Mouse (Mus musculus) gastrocnemius, adult 8-10 months (tissue): Measurements from ENCODE around the gene Tcl1b3. TPM values are rescaled to one million over a fixed set of nuclear protein-coding genes. Genes with fewer than 3 reads are reported as not detected.
A peak's percentile ranks its signal among the peaks of the same experiment; 100 is the strongest.
"Not testable (repeated sequence)": the region's sequence is repeated elsewhere in the genome, so short reads cannot be mapped to it uniquely, and the experiment has no call there.

Experiments used
- DNase-seq, 2 experiments: peaks; one replicate each; pipeline ENCODE4 v3.0.0; 2022; ENCODE audit warnings: low spot score in 2 of 2
- total RNA-seq, 4 experiments: library from RNA; stranded (reverse); gene quantifications; 2 replicates each; pipeline ENCODE4 v1.2.4; 2022

Gene Tcl1b3
- not detected for total RNA-seq

DNA sequence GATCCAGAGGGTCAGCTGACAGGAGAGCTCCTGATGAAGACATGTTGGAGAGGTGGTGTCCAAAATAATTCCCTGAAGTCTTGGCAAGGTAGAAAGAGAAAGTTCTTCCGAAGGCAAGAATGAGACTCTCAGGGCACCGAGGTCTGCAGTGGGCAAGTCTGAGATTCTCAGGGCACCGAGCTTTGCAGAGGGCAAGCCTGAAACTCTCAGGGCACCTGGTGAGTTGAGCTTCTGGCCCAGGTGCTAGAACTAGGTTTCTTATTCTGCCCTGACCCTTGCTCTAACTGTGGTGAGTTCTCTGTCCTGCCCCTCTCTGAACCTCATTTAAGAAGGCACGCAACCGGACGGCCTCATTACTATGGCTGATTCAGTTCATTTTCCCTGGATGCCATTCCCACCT, at the start of gene Tcl1b3:
Tcl1b3 (plus strand) TSS at position 301 of the 400 bp plus-strand sequence.
- DNase-seq: not testable (repeated sequence)

DNA sequence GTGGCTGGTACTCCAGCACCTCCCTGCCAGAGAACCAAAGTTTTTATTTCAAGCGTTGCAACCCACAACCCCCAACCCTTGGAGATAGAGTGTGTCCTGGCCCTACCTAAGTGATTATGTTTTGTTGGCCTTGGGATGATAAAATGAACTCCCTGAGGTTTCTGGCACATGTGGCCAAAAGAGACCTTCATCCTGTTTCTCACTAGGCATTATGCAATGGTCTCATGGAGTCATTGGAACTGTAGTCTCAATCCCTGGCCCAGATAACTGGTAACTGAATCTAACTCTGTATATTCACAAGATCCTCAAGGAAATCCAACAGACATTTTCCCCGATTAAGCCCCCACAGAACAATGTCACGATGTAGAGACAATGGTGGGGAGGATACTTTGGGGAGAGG, 47.7 kb upstream of the Tcl1b3 start:
- no peak for DNase-seq

GRCm38 (mm10) chr12:105144928-105145327, 45.9 kb upstream of the Tcl1b3 start:
- DNase-seq: not testable (repeated sequence)

GRCm38 (mm10) chr12:105145714-105146113, 45.1 kb upstream of the Tcl1b3 start, which contains the start of gene Tcl1b2:
Tcl1b2 (plus strand) TSS chr12:105146014.
- no peak for DNase-seq

DNA sequence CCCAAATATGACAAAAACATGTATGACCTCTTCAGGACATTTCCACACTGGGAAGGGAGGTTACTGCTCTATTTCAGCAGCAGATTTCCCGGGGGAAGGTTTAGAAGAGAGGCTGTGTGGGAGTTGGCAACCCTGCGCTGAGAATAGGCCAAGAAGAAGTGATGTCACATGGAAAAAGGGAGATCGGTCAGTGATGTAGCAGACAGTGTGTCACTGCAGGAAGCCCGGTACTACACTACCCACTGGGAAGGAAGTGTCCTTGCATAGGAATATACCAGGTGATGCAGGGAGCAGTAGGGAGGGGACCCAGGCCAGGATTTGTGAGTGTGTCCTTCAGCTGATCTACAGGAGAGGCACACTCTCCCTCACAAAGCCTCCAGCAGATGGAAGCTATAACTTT, 35.6 kb upstream of the Tcl1b3 start:
- peak in 1 of 2 experiments; percentile 6 for DNase-seq

GRCm38 (mm10) chr12:105158842-105159241, 32.0 kb upstream of the Tcl1b3 start:
- no peak for DNase-seq

GRCm38 (mm10) chr12:105159390-105159789, 31.5 kb upstream of the Tcl1b3 start, which contains the start of gene Tcl1b1:
Tcl1b1 (plus strand) TSS chr12:105159690.
- DNase-seq: no peak

GRCm38 (mm10) chr12:105166734-105167133, 24.1 kb upstream of the Tcl1b3 start:
- DNase-seq: no peak

- no peak for DNase-seq
Observed at GRCm38 (mm10) chr12:105173366-105173765, 17.5 kb upstream of the Tcl1b3 start.

DNA sequence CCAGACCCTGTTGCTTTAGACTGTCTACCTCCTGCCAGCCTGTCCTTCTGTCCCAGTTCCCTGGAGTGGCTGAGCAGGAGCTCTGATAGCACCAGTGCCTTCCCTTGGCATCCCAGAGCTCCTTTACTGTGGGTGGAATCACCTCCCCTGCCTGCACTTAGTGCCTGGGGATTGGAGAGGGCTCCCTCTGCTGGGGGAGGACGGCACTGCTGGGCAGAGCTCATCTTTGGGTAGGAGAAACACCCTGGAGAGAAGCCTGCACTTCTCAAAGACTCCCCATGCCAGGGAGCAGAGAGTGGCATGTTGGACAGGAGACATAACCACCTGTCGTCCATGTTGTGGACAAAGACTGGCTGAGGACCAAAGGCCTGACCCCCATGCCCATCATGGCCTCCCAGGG, 16.5 kb upstream of the Tcl1b3 start:
- peak; percentile 19 to 35 for DNase-seq

GRCm38 (mm10) chr12:105176044-105176443, 14.8 kb upstream of the Tcl1b3 start, which contains the start of gene Tcl1b5:
Tcl1b5 (plus strand) TSS chr12:105176344.
- DNase-seq: not testable (repeated sequence)

GRCm38 (mm10) chr12:105181040-105181644, 9.7 kb upstream of the Tcl1b3 start:
- not testable (repeated sequence) for DNase-seq

DNA sequence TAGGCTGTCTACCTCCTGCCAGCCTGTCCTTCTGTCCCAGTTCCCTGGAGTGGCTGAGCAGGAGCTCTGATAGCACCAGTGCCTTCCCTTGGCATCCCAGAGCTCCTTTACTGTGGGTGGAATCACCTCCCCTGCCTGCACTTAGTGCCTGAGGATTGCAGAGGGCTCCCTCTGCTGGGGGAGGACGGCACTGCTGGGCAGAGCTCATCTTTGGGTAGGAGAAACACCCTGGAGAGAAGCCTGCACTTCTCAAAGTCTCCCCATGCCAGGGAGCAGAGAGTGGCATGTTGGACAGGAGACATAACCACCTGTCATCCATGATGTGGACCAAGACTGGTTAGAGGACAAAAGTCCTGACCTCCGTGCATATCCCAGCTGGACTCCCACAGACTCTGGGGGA, 1.9 kb upstream of the Tcl1b3 start:
- not testable (repeated sequence) for DNase-seq

DNA sequence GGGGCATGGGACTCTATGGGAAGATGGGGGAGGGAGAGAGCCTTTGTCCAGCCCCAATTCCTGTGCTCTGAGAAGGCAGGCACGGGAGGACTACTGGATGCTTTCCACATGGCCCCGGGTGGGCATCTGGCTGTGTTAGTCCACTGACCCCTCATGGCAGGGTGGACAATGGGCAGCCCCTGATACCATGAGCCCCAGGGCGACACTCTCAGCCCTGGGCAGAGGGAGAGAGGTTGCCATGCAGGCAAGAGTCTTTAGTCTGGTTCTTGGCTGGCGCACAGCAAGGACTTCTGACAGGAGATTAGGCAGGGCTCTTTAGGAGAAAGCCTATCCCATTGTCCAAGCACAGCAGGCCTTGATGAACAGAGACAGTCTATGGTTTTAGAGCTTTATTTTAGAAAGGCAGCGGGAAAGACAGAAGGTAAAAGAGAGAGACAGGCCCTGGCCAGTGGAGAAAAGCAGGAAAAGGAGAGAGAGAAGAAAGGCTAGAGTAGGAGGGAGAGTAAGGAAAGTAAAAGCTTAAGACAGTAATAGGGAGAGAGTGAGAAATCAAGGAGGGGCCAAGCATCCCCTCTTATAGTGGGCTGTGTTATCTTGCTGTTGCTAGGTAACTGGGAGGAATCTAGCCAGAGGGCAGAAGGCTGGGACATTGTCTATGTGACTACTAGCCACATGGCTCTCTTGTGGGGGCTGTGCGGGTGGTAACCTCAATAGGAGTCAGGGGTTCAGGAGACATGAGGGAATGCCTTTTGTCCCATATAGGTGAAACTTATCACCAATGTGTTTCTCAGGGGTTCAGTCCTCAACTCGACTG, 9.0 kb downstream of the Tcl1b3 start:
- not testable (repeated sequence) for DNase-seq

DNA sequence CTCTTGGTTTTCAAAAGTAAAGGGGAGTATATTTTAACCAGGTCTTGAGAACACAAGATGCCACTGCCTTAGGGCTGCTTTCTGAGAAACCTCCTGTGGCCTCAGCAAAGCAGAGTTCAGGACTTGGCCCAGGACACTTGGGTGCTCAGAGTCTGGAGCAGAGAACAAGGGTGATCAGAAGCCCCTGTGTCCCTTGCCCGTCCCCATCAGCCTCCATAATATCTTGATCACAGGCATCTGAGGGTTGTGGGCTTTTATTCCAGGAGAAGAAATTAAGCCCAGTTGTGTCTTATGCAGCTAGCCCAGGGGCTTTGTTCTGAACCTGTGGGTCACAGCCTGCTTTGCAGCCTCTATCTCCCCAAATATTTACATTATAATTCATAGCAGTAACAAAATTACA, 10.8 kb downstream of the Tcl1b3 start, which contains the start of gene Tcl1b4:
Tcl1b4 (plus strand) TSS at position 301 of the 400 bp plus-strand sequence.
- DNase-seq: not testable (repeated sequence)

- DNase-seq: no peak
Observed at GRCm38 (mm10) chr12:105207071-105207470, 16.2 kb downstream of the Tcl1b3 start.

DNA sequence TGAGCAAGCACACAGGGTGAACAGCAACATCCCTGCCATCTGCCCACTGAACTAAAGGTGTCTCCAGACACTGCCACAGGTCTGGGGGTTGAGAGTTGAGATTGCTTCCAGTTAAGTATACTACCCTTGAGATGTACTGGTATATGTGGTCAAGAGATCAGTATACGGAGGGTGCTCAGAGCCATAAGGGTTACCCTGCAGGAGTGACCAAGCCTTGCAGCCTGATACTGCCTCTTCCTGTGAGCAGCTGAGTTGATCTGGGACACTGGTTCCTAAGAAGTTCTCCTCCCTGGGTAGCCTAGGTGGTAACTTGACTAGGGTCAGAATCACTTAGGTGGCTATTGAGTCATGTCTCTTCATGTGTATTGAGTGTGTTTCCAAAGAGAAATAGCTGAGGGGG, 17.6 kb downstream of the Tcl1b3 start:
- no peak for DNase-seq

DNA sequence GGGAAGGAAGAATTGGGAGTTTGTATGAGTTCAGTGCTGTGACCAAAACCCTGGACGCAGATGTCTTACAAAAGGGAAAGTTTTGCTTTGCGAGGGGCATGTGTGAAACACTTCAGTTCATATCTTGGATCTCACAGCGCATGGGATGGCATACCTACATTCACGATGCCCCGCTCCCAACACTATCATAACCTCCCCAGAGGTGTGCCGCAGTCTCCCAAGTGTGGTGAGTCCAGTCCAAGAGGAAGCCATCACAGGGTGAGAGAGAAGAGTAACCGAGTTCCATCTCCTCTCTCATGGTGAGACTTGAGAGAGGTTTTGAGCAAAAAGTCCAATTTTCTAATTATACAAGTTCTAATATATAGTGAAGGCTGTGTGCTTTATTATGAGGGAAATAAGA, 18.4 kb downstream of the Tcl1b3 start:
- DNase-seq: no peak

- DNase-seq: no peak
Observed at GRCm38 (mm10) chr12:105217101-105217760, 26.4 kb downstream of the Tcl1b3 start.

DNA sequence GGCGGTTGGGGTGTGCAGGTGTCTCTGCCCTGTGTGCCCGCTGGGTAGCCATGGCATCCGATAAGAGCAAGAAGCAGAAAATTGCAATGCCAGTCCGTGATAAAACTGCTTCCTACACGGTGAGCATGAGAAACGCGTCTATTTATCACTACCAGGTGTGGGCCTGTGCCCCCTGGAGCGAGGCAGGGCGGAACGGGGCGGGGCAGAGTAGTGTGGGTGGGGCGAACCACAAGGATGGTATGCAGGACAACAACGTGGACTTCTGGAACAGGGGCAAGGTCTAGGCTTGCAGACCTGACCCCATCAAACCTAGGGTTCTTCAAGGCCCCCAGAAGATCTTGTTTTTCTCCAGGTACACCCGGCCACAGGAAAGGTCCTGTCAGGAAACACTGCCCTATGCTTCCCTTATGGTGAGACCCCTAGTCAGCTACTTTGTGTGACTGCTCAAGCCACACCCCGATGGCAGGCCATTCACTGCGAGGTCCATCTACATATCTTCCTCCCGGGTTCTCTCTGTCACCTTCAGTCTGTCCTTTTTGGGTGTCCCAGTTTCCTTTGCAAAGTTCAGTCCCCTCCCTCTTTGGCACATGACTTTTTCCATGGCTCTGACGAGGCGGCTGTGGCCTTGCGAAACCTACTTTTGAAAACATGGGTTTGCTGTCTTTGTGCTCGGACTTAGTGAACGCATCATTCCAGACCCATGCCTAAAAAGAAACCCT, 31.9 kb downstream of the Tcl1b3 start, which contains the start of gene Tcl1:
Tcl1 (minus strand) TSS at position 193 of the 719 bp plus-strand sequence.
- DNase-seq: no peak
